Mouse (Mus musculus): ENCODE results near the gene Ppm1e. TPM values are rescaled to one million over a fixed set of nuclear protein-coding genes. Genes with fewer than 3 reads are reported as not detected.

The Ppm1e gene
- polyA plus RNA-seq, 1 experiment from 2014 or later = 27.7 TPM

DNA sequence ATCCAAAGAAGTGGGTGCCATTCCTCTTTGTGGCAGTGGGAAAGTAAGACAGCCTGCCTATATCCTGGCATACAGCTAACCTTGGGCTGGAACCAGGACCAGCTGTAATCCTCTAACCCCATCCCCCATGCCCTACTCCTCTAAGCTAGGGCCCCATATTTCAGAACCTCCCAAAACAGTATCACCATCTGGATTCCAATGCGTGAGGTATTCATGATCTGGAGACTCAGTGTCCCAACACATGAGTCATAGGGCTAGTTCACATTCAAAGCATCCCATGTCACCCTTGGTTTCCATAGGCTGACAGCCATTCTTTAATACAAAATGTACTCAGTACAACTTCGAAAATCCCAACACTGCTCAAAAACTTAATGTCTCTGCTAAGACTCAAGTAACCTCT, 63.2 kb downstream of the Ppm1e start:
- no peaks in the 10 kb centered on the region for H3K36me3 ChIP-seq (replicated peaks)
- no peak overlapping the region for H3K4me3 ChIP-seq
- H3K4me1 ChIP-seq = no peaks in the 10 kb centered on the region
- H3K27me3 ChIP-seq (replicated peaks) = no peaks in the 10 kb centered on the region
- no peak overlapping the region for H3K27ac ChIP-seq
- no peak for ATAC-seq (replicated peaks)
- WGBS = 98% methylated on average over 2 of the region's 2 CpGs
- no peaks in the 10 kb centered on the region for H3K9me3 ChIP-seq
- no peak overlapping the region for H3K9ac ChIP-seq
- no peak overlapping the region for H3K4me2 ChIP-seq

DNA sequence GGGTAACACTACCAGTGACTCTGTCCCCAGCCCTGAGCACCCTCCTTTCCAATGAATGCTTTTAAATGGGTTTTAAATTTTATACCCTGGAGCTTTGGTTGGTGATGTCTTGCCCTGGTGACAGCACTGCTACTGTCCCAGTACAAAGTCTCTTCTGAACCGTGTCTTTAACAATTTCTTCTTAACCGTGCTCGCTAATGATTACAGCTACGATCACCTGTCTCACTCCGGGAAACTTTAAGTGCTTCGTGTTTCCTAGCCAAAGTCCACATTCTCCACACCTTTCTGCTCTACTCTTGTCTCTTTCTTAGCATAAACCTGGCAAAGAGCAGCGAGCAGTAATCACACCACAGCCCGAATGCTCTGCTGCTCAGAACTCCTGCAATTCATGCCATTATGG, 69.5 kb downstream of the Ppm1e start:
- Histone ChIP-seq H3K4me1 (no peaks in the 10 kb centered on the region), H3K4me3 (no peak overlapping the region), H3K4me2 (no peak overlapping the region), H3K9me3 (no peaks in the 10 kb centered on the region), H3K36me3 (replicated peaks) (no peaks in the 10 kb centered on the region), H3K9ac (no peak overlapping the region), H3K27me3 (replicated peaks) (no peaks in the 10 kb centered on the region), H3K27ac (no peak overlapping the region)
- ATAC-seq (replicated peaks) = no peak
- 89% methylated on average over 8 of the region's 8 CpGs for WGBS

DNA sequence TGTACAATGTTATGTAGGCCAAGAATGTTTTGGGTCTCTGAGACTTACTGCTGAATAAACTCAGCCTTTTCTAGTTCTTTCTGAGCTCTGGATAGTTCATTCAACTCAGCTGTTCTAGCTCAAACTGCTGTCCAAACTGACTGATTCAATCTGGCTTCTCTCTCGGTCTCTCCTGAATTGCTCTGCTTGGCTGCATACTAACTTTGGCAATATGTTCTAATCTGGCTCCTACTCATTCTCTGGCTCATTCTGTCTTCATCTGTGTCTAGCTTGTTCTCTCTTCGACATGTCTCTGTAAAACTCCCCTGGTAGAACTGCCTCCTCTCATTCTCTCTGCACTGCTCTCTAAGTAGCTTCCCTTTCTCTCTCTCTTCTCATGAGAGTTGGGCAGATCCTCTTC, 72.6 kb downstream of the Ppm1e start:
- no peak overlapping the region for H3K27ac ChIP-seq
- 96% methylated on average over 2 of the region's 2 CpGs for WGBS

DNA sequence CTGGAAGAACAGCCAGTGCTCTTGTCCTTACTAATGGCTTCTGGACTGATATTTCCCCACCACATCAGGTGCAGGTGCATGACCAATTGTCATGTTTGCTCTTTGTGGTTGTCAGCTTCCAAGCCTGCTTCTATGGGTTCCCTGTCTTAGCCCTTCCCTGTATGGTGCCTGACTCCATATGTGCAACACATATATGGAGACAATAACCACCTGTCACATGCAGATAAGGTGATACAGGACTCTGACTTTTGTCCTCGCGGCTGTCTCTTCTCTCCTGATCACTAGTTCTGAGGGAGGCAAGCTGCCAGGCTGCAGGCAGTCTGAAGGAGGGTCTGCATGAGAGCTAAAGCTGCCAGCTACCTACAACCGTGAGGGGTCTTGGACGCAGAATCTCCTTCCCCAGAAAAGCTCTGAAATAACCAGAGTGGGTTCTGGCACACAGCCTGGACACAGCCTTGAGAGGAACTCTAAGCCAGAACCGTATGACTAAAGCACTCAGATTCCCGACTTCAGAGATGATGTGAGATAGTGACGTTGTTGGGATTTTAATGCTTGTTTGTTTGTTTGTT, 76.8 kb downstream of the Ppm1e start:
- H3K4me1 ChIP-seq = peaks cover 9% of the 10 kb centered on the region
- H3K27me3 ChIP-seq (replicated peaks) = no peaks in the 10 kb centered on the region
- ATAC-seq (replicated peaks) = no peak
- H3K9ac ChIP-seq = no peak overlapping the region
- no peaks in the 10 kb centered on the region for H3K9me3 ChIP-seq
- no peaks in the 10 kb centered on the region for H3K36me3 ChIP-seq (replicated peaks)
- WGBS = 81% methylated on average over 7 of the region's 7 CpGs
- no peak overlapping the region for H3K27ac ChIP-seq
- H3K4me2 ChIP-seq = no peak overlapping the region
- no peak overlapping the region for H3K4me3 ChIP-seq

More for the DNA sequence above, 72.6 kb downstream of the Ppm1e start:
- H3K9ac ChIP-seq = no peak overlapping the region
- ATAC-seq (replicated peaks) = no peak
- no peaks in the 10 kb centered on the region for H3K9me3 ChIP-seq
- no peaks in the 10 kb centered on the region for H3K4me1 ChIP-seq
- no peaks in the 10 kb centered on the region for H3K27me3 ChIP-seq (replicated peaks)
- no peak overlapping the region for H3K4me2 ChIP-seq
- no peak overlapping the region for H3K4me3 ChIP-seq
- H3K36me3 ChIP-seq (replicated peaks) = no peaks in the 10 kb centered on the region

DNA sequence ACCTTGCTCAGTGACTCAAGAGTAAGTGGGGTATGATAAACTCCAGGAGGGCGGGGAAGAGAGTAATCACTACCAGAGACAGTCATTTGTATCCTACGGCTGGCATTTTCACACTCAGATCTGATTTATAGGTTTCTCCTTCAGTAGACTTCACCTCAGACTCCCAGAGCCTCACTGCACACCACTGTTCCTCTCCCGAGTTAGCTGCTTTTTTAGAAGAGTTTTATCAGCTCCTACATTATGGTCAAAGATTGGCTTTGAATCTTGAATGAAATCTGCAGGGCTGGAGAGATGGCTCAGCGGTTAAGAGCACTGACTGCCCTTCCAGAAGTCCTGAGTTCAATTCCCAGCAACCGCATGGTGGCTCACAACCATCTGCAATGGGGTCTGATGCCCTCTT, 79.4 kb downstream of the Ppm1e start:
- Histone ChIP-seq H3K36me3 (replicated peaks) (no peaks in the 10 kb centered on the region), H3K27me3 (replicated peaks) (no peaks in the 10 kb centered on the region), H3K27ac (no peak overlapping the region), H3K4me3 (no peak overlapping the region), H3K4me2 (no peak overlapping the region), H3K4me1 (peaks cover 22% of the 10 kb centered on the region), H3K9me3 (no peaks in the 10 kb centered on the region), H3K9ac (no peak overlapping the region)
- WGBS = 84% methylated on average over 5 of the region's 5 CpGs
- no peak for ATAC-seq (replicated peaks)

DNA sequence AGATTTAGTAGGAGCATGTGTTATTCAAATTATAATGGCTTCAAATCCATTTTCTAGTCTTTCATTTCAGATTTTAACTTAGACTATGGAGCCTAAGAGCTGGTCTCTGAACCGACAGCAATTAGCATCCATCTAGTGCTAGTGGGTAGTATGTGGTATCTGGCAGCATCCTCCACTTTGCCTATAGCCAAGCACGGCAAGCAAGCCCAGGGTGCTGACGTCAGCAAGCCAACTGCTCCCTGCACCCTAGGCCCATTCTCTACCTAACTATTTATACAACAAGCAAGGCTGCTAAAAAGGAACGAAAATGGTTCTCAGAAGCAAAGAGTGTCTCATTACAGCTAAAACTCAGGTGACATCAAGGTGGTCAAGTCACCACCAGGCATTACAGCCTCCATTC, 80.0 kb downstream of the Ppm1e start:
- no peaks in the 10 kb centered on the region for H3K36me3 ChIP-seq (replicated peaks)
- no peak overlapping the region for H3K27ac ChIP-seq
- H3K27me3 ChIP-seq (replicated peaks) = no peaks in the 10 kb centered on the region
- H3K9ac ChIP-seq = no peak overlapping the region
- H3K4me2 ChIP-seq = no peak overlapping the region
- H3K4me1 ChIP-seq = peaks cover 22% of the 10 kb centered on the region
- no peaks in the 10 kb centered on the region for H3K9me3 ChIP-seq
- 83% methylated on average over 4 of the region's 4 CpGs for WGBS
- ATAC-seq (replicated peaks) = no peak
- H3K4me3 ChIP-seq = no peak overlapping the region

DNA sequence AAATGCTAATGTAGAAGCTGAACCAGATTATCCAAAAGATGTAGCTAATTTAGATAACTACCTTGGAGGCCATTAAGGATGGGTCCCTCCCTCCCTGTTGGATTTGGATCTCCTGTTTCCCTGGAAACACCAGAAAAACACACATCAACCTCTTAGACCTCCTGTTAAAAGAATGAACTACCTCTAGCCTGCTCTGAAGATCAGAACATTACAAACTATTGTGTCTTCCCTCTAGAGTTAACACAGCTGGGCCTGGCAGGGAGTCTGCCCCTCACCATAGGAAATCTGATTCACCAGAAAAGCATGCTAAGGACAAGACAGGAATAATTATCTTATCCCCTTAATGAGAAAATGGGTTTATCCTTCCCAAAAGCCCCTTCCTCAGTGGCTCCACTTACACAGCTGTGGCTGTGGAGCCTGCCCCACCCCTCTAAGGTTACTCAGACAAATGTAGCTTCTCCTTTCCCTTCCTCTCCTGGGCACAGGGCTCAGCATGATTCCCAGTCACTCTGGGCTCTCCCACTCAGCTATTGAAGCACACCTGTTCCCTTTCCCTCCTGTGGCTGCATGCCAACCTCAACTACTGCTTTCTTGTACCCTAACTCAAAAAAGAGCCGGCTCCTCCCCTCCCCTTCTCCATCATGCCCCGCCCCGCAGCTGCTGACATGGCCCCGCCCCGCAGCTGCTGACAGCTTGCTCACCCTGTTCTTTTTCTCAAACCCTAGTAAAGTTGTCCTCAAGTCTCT, 82.4 kb downstream of the Ppm1e start:
- peaks cover 22% of the 10 kb centered on the region for H3K4me1 ChIP-seq
- H3K4me2 ChIP-seq = no peak overlapping the region
- no peaks in the 10 kb centered on the region for H3K36me3 ChIP-seq (replicated peaks)
- H3K4me3 ChIP-seq = no peak overlapping the region
- ATAC-seq (replicated peaks) = no peak
- no peak overlapping the region for H3K9ac ChIP-seq
- H3K9me3 ChIP-seq = no peaks in the 10 kb centered on the region
- WGBS = 9% methylated on average over 5 of the region's 5 CpGs
- 0 out of 2 replicates have a peak overlapping the region, but pooled peaks have one; percentile 18 for H3K27ac ChIP-seq
- no peaks in the 10 kb centered on the region for H3K27me3 ChIP-seq (replicated peaks)

DNA sequence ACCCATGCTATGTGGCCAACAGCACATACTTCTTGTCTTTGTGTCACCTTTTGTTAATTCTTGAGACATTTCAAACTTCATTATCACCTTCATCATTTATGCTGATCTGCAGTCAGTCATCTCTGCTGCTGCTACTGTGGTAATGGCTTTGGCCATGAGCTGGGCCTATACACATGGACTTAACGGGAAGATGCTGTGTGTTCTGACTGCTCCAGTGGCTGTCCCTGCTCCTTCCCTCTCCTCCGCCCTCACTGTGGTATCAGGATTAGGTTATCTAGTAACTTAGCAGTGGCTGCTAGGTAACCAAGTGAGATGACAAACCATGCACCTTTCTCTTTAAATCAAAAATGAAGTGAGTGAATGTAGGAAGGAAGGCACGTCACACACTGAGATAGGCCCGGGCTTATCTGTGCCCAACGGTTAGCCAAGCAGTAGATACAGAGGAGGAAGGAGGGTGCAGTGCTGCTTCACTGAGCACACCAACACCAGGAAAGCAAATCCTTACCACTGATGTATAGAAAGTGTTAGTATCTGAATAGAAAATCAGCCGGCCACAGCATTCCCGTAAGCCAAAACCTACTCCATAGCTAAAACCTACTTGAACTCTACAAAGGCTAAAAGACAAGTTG, 83.3 kb downstream of the Ppm1e start:
- Histone ChIP-seq H3K27me3 (replicated peaks) (no peaks in the 10 kb centered on the region), H3K9ac (no peak overlapping the region), H3K4me3 (no peak overlapping the region), H3K36me3 (replicated peaks) (no peaks in the 10 kb centered on the region), H3K27ac (no peak overlapping the region), H3K9me3 (no peaks in the 10 kb centered on the region), H3K4me1 (peaks cover 22% of the 10 kb centered on the region), H3K4me2 (no peak overlapping the region)
- WGBS = 54% methylated on average over 7 of the region's 7 CpGs
- ATAC-seq (replicated peaks) = no peak

DNA sequence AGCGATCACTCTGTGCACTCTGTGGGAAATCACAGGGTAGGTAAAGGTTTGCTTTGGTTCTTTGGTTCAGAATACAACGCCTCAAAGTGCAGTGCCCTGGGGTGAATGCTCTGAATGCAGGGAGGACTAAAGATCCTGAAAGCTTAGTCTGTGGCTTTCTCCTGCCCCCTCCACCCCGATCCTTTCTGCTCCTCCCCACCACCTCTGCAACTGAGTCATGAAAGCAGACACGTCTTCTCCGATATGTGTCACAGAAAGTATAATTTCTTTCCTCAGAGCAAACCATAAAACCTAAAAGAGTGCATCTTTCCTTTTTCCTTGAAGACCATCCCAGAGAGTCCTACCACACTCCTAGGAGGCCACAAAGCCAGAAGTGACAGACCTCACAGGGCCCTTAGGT, 86.1 kb downstream of the Ppm1e start:
- no peaks in the 10 kb centered on the region for H3K36me3 ChIP-seq (replicated peaks)
- ATAC-seq (replicated peaks) = no peak
- 85% methylated on average over 5 of the region's 5 CpGs for WGBS
- H3K9ac ChIP-seq = no peak overlapping the region
- H3K9me3 ChIP-seq = no peaks in the 10 kb centered on the region
- H3K4me3 ChIP-seq = no peak overlapping the region
- H3K27me3 ChIP-seq (replicated peaks) = no peaks in the 10 kb centered on the region
- H3K4me2 ChIP-seq = no peak overlapping the region
- peaks cover 14% of the 10 kb centered on the region for H3K4me1 ChIP-seq
- H3K27ac ChIP-seq = no peak overlapping the region

DNA sequence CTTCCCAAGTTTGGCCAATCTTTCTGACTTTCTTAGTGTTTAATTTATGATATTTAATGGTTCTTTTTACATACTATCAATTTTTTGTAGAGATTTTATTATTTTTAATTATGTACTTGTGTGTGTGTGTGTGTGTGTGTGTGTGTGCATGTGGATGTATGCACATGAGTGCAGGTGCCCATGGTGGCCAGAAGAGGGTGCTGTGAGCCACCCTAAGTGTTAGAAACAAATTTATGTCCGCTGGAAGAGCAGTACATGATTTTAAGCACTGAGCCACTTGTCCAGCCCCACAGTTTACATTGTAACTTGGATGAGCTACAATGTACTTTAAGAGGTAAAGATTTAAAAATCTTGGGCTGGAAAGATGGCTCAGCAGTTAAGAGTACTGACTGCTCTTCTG, 87.3 kb downstream of the Ppm1e start:
- ATAC-seq (replicated peaks) = no peak
- Histone ChIP-seq H3K27me3 (replicated peaks) (no peaks in the 10 kb centered on the region), H3K9me3 (no peaks in the 10 kb centered on the region), H3K4me1 (peaks cover 7% of the 10 kb centered on the region), H3K27ac (no peak overlapping the region), H3K4me2 (no peak overlapping the region), H3K9ac (no peak overlapping the region), H3K4me3 (no peak overlapping the region), H3K36me3 (replicated peaks) (no peaks in the 10 kb centered on the region)
- WGBS = 96% methylated on average over 1 of the region's 1 CpGs

DNA sequence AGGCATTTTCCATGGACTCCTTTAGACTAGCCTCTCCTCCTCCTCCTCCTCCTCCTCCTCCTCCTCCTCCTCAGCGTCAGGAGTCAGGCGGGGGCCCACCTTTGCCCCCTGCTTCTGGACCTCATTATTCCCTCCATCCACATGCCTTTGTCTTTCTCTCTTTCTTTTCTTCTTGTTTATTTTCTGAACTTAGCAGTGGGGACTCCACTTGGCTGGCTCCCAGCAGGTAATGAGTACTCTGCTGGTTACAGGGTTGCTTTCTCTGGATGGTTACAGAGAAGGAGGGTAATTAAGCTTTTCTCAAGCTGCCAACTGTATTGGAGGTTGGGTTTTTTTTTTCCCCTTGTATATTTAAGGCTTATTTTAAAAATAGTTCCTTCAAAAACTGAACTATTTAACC, 87.9 kb downstream of the Ppm1e start:
- no peak overlapping the region for H3K4me3 ChIP-seq
- 0% methylated on average over 2 of the region's 2 CpGs for WGBS
- H3K9ac ChIP-seq = no peak overlapping the region
- H3K27me3 ChIP-seq (replicated peaks) = no peaks in the 10 kb centered on the region
- no peak overlapping the region for H3K4me2 ChIP-seq
- no peaks in the 10 kb centered on the region for H3K36me3 ChIP-seq (replicated peaks)
- H3K4me1 ChIP-seq = peaks cover 2% of the 10 kb centered on the region; the same call in 1 of the 2 replicates
- no peak for ATAC-seq (replicated peaks)
- no peaks in the 10 kb centered on the region for H3K9me3 ChIP-seq
- peak overlapping the region; percentile 38; the same call in 1 of the 2 replicates for H3K27ac ChIP-seq

DNA sequence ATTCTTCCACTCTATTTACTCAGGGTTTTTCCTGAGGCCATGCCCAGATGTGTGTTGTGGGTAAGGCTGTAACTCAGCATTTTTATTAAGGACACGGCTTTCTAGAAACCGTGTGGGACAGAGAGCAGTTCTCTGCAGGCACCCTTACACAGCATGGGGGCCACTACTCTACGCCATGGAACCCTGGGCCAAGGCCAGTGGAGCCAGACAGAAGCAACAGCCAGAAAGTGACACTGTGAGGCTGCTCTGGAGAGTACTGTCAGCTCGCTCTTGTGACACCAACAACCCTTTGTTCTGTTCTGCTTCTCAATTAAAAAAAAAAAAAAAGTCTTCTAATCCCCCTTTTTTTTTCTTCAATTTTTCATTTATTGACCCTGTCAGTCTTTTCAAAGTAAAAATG, 88.4 kb downstream of the Ppm1e start:
- no peak overlapping the region for H3K27ac ChIP-seq
- 31% methylated on average over 4 of the region's 4 CpGs for WGBS
- ATAC-seq (replicated peaks) = no peak

DNA sequence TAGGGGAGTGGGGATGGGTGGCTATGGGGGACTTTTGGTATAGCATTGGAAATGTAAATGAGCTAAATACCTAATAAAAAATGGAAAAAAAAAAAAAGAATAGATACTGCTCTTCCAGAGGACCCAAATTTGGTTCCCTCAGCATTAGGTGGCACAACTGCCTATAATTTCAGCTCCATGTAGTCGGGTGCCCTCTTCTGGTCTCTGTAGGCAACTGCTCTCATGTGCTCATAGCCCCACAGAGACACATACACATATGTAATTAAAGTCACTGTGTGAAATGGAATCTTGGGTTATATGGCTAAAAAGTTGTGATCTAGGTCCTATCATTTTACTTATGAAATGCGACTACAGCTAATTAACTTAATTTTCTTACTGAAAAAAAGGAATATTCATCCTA, 90.0 kb downstream of the Ppm1e start:
- Histone ChIP-seq H3K36me3 (replicated peaks) (no peaks in the 10 kb centered on the region), H3K9me3 (no peaks in the 10 kb centered on the region), H3K27me3 (replicated peaks) (no peaks in the 10 kb centered on the region), H3K4me3 (no peak overlapping the region), H3K4me2 (no peak overlapping the region), H3K4me1 (peaks cover 7% of the 10 kb centered on the region), H3K9ac (no peak overlapping the region), H3K27ac (no peak overlapping the region)
- no peak for ATAC-seq (replicated peaks)
- 90% methylated on average over 2 of the region's 2 CpGs for WGBS

More for the DNA sequence above, 88.4 kb downstream of the Ppm1e start:
- no peak overlapping the region for H3K9ac ChIP-seq
- H3K4me3 ChIP-seq = no peak overlapping the region
- H3K4me1 ChIP-seq = no peaks in the 10 kb centered on the region
- H3K4me2 ChIP-seq = no peak overlapping the region
- H3K36me3 ChIP-seq (replicated peaks) = no peaks in the 10 kb centered on the region
- H3K9me3 ChIP-seq = no peaks in the 10 kb centered on the region
- H3K27me3 ChIP-seq (replicated peaks) = no peaks in the 10 kb centered on the region

Data from midbrain, embryonic 15.5 days (tissue).